Mouse (Mus musculus) thymus, postnatal 25 days (tissue): Measurements from ENCODE around the gene Gm17026.
"Not testable (repeated sequence)": the region's sequence is repeated elsewhere in the genome, so short reads cannot be mapped to it uniquely, and the experiment has no call there.

ENCODE experiments used
- DNase-seq: peaks from one replicate; pipeline ENCODE4 v3.0.0; 2022

Gm17026 gene

DNA sequence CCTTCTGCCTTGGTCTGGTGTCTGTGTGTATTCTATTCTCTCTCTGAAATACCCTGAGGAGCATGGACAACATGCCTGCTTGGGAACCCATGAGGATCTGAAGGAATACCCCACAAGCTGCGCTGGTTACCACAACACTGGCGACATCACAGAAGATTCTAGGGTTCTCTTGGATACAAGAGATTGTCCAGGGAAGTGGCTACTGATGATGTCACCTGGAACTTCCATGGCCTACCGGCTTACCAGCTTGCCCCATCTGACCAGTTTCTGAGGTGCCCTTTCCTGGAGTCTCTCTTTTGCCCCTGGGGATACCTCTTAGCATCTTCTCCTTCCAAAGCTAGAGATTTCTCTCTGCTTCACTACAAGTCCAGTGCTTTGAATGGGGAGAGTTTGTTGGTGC lies at the start of gene Gm17026:
Gm17026 (minus strand) TSS at position 101 of the 400 bp plus-strand sequence.
- DNase-seq: not testable (repeated sequence)

GRCm38 (mm10) chr14:42297258-42297657 lies 37.4 kb upstream of the Gm17026 start, which contains the start of gene Gm9611:
Gene Gm9611, minus strand, starts transcription at chr14:42297358.
- not testable (repeated sequence) for DNase-seq

GRCm38 (mm10) chr14:42216766-42217537 lies 42.9 kb downstream of the Gm17026 start:
- DNase-seq: peak; percentile 1
